Mouse (Mus musculus): ENCODE data around the gene Cxcr2. TPM values are rescaled to one million over a fixed set of nuclear protein-coding genes. Genes with fewer than 3 reads are reported as not detected.

The Cxcr2 gene
- polyA plus RNA-seq, 1 experiment from 2014 or later: not detected

- 86% methylated on average over 6 of the region's 6 CpGs for WGBS
- Histone ChIP-seq H3K27me3 (ENCODE audit: control insufficient read depth, insufficient read depth, low read length) (peaks cover under 1% of the 10 kb centered on the region; the same call in 1 of the 2 replicates), H3K4me1 (ENCODE audit: control insufficient read depth, insufficient read depth, low read length) (peaks cover 4% of the 10 kb centered on the region; the same call in 1 of the 2 replicates), H3K4me2 (replicated peaks; ENCODE audit: low read depth, low read length) (no peak overlapping the region), H3K4me3 (ENCODE audit: low read length) (no peak overlapping the region), H3K36me3 (ENCODE audit: control insufficient read depth, insufficient read depth, low read length) (no peaks in the 10 kb centered on the region), H3K9ac (ENCODE audit: low read depth, low read length) (no peak overlapping the region), H3K27ac (ENCODE audit: low read depth, low read length) (no peak overlapping the region), H3K9me3 (ENCODE audit: control insufficient read depth, low read length) (no peaks in the 10 kb centered on the region)
- ATAC-seq (ENCODE audit: low FRiP score, low TSS enrichment): no peak
Observed at GRCm38 (mm10) chr1:74117876-74118275, 35.9 kb upstream of the Cxcr2 start.

- no peak overlapping the region for H3K27ac ChIP-seq (ENCODE audit: low read depth, low read length)
- H3K9ac ChIP-seq (ENCODE audit: low read depth, low read length): no peak overlapping the region
- H3K4me1 ChIP-seq (ENCODE audit: control insufficient read depth, insufficient read depth, low read length): no peaks in the 10 kb centered on the region
- no peak overlapping the region for H3K4me3 ChIP-seq (ENCODE audit: low read length)
- no peaks in the 10 kb centered on the region for H3K9me3 ChIP-seq (ENCODE audit: control insufficient read depth, low read length)
- H3K36me3 ChIP-seq (ENCODE audit: control insufficient read depth, insufficient read depth, low read length): no peaks in the 10 kb centered on the region
- no peak overlapping the region for H3K4me2 ChIP-seq (replicated peaks; ENCODE audit: low read depth, low read length)
- no peak for ATAC-seq (ENCODE audit: low FRiP score, low TSS enrichment)
- 94% methylated on average over 1 of the region's 1 CpGs for WGBS
- H3K27me3 ChIP-seq (ENCODE audit: control insufficient read depth, insufficient read depth, low read length): peaks cover 5% of the 10 kb centered on the region; the same call in 1 of the 2 replicates
Observed at GRCm38 (mm10) chr1:74119115-74119514, 34.7 kb upstream of the Cxcr2 start.

- Histone ChIP-seq H3K27ac (ENCODE audit: low read depth, low read length) (no peak overlapping the region), H3K9ac (ENCODE audit: low read depth, low read length) (no peak overlapping the region), H3K27me3 (ENCODE audit: control insufficient read depth, insufficient read depth, low read length) (peaks cover 5% of the 10 kb centered on the region; the same call in 1 of the 2 replicates), H3K9me3 (ENCODE audit: control insufficient read depth, low read length) (no peaks in the 10 kb centered on the region), H3K4me2 (replicated peaks; ENCODE audit: low read depth, low read length) (no peak overlapping the region), H3K4me3 (ENCODE audit: low read length) (no peak overlapping the region), H3K4me1 (ENCODE audit: control insufficient read depth, insufficient read depth, low read length) (peaks cover 5% of the 10 kb centered on the region; the same call in 1 of the 2 replicates), H3K36me3 (ENCODE audit: control insufficient read depth, insufficient read depth, low read length) (no peaks in the 10 kb centered on the region)
- WGBS: 85% methylated on average over 7 of the region's 7 CpGs
- ATAC-seq (ENCODE audit: low FRiP score, low TSS enrichment): no peak
Observed at GRCm38 (mm10) chr1:74121138-74121537, 32.7 kb upstream of the Cxcr2 start.

- Histone ChIP-seq H3K4me1 (ENCODE audit: control insufficient read depth, insufficient read depth, low read length) (peaks cover 5% of the 10 kb centered on the region; the same call in 1 of the 2 replicates), H3K27me3 (ENCODE audit: control insufficient read depth, insufficient read depth, low read length) (peaks cover 5% of the 10 kb centered on the region; the same call in 1 of the 2 replicates), H3K4me2 (replicated peaks; ENCODE audit: low read depth, low read length) (no peak overlapping the region), H3K9me3 (ENCODE audit: control insufficient read depth, low read length) (no peaks in the 10 kb centered on the region), H3K36me3 (ENCODE audit: control insufficient read depth, insufficient read depth, low read length) (no peaks in the 10 kb centered on the region), H3K4me3 (ENCODE audit: low read length) (no peak overlapping the region), H3K9ac (ENCODE audit: low read depth, low read length) (no peak overlapping the region), H3K27ac (ENCODE audit: low read depth, low read length) (no peak overlapping the region)
- 37% methylated on average over 9 of the region's 9 CpGs for WGBS
- ATAC-seq (ENCODE audit: low FRiP score, low TSS enrichment): 0 out of 2 replicates have a peak, but pooled peaks have one; percentile 3
Observed at GRCm38 (mm10) chr1:74121821-74122576, 31.8 kb upstream of the Cxcr2 start.

- ATAC-seq (ENCODE audit: low FRiP score, low TSS enrichment): no peak
- H3K4me1 ChIP-seq (ENCODE audit: control insufficient read depth, insufficient read depth, low read length): peaks cover 5% of the 10 kb centered on the region; the same call in 1 of the 2 replicates
- H3K9ac ChIP-seq (ENCODE audit: low read depth, low read length): no peak overlapping the region
- no peaks in the 10 kb centered on the region for H3K9me3 ChIP-seq (ENCODE audit: control insufficient read depth, low read length)
- no peak overlapping the region for H3K4me2 ChIP-seq (replicated peaks; ENCODE audit: low read depth, low read length)
- 68% methylated on average over 8 of the region's 8 CpGs for WGBS
- H3K36me3 ChIP-seq (ENCODE audit: control insufficient read depth, insufficient read depth, low read length): no peaks in the 10 kb centered on the region
- peaks cover 5% of the 10 kb centered on the region; the same call in 1 of the 2 replicates for H3K27me3 ChIP-seq (ENCODE audit: control insufficient read depth, insufficient read depth, low read length)
- no peak overlapping the region for H3K27ac ChIP-seq (ENCODE audit: low read depth, low read length)
- 0 out of 2 replicates have a peak overlapping the region, but pooled peaks have one; percentile 1 for H3K4me3 ChIP-seq (ENCODE audit: low read length)
Observed at GRCm38 (mm10) chr1:74123215-74123614, 30.6 kb upstream of the Cxcr2 start.

- Histone ChIP-seq H3K4me3 (ENCODE audit: low read length) (peak within 1 kb of the TSS; percentile 53), H3K4me2 (replicated peaks; ENCODE audit: low read depth, low read length) (peak within 1 kb of the TSS; percentile 96), H3K27ac (ENCODE audit: low read depth, low read length) (no peak within 1 kb of the TSS), H3K4me1 (ENCODE audit: control insufficient read depth, insufficient read depth, low read length) (peaks cover 5% of the 10 kb centered on the region; the same call in 1 of the 2 replicates), H3K36me3 (ENCODE audit: control insufficient read depth, insufficient read depth, low read length) (no peaks in the 10 kb centered on the region), H3K9ac (ENCODE audit: low read depth, low read length) (peak within 1 kb of the TSS; percentile 64), H3K9me3 (ENCODE audit: control insufficient read depth, low read length) (no peaks in the 10 kb centered on the region), H3K27me3 (ENCODE audit: control insufficient read depth, insufficient read depth, low read length) (peaks cover 5% of the 10 kb centered on the region; the same call in 1 of the 2 replicates)
- ATAC-seq (ENCODE audit: low FRiP score, low TSS enrichment): peak; percentile 81
- WGBS: under 1% methylated on average over 69 of the region's 84 CpGs
Observed at GRCm38 (mm10) chr1:74124021-74124981, 29.5 kb upstream of the Cxcr2 start, which contains the start of gene Tns1. Tns1 (minus strand) TSS chr1:74124449.

- Histone ChIP-seq H3K9me3 (ENCODE audit: control insufficient read depth, low read length) (no peaks in the 10 kb centered on the region), H3K27me3 (ENCODE audit: control insufficient read depth, insufficient read depth, low read length) (peaks cover 5% of the 10 kb centered on the region; the same call in 1 of the 2 replicates), H3K4me3 (ENCODE audit: low read length) (peak within 1 kb of the TSS; percentile 53), H3K4me2 (replicated peaks; ENCODE audit: low read depth, low read length) (peak within 1 kb of the TSS; percentile 96), H3K9ac (ENCODE audit: low read depth, low read length) (peak within 1 kb of the TSS; percentile 64), H3K36me3 (ENCODE audit: control insufficient read depth, insufficient read depth, low read length) (no peaks in the 10 kb centered on the region), H3K27ac (ENCODE audit: low read depth, low read length) (no peak within 1 kb of the TSS), H3K4me1 (ENCODE audit: control insufficient read depth, insufficient read depth, low read length) (peaks cover 5% of the 10 kb centered on the region; the same call in 1 of the 2 replicates)
- WGBS: 0% methylated on average over 12 of the region's 12 CpGs
- peak; percentile 42; the same call in 1 of the 2 replicates for ATAC-seq (ENCODE audit: low FRiP score, low TSS enrichment)
Observed at GRCm38 (mm10) chr1:74124991-74125552, 28.7 kb upstream of the Cxcr2 start, which contains the start of gene Rufy4. Rufy4 (plus strand) TSS chr1:74125541.

- WGBS: 89% methylated on average over 8 of the region's 8 CpGs
- no peak overlapping the region for H3K4me3 ChIP-seq (ENCODE audit: low read length)
- H3K9ac ChIP-seq (ENCODE audit: low read depth, low read length): no peak overlapping the region
- H3K27me3 ChIP-seq (ENCODE audit: control insufficient read depth, insufficient read depth, low read length): no peaks in the 10 kb centered on the region
- no peaks in the 10 kb centered on the region for H3K4me1 ChIP-seq (ENCODE audit: control insufficient read depth, insufficient read depth, low read length)
- no peak overlapping the region for H3K27ac ChIP-seq (ENCODE audit: low read depth, low read length)
- H3K4me2 ChIP-seq (replicated peaks; ENCODE audit: low read depth, low read length): no peak overlapping the region
- no peaks in the 10 kb centered on the region for H3K36me3 ChIP-seq (ENCODE audit: control insufficient read depth, insufficient read depth, low read length)
- no peaks in the 10 kb centered on the region for H3K9me3 ChIP-seq (ENCODE audit: control insufficient read depth, low read length)
- no peak for ATAC-seq (ENCODE audit: low FRiP score, low TSS enrichment)
Observed at GRCm38 (mm10) chr1:74130883-74131659, 22.7 kb upstream of the Cxcr2 start.
